In the genomic region with DNA sequence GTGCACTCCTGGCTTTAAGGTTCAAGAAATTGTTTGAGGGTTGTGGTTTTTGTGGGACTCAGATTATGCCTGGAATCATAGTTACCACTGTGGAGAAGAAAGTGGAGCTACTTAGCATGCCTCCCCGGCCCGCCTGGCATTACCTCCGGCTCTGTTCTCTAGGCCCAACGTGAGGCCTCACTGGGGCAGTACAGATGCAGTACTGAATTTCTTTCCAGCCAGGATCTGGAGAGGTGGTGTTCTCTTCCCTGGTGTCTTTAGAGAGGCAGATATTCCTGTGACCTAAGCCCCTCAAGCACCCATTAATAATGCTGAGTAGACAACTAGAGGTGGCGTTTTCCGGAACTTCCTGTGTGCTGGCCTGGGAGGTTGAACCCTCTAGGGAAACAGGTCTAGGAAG, we compare ENCODE assay signal across 8 mouse cellular contexts. TPM values are rescaled to one million over a fixed set of nuclear protein-coding genes. Genes with fewer than 3 reads are reported as not detected.
DNase-seq lines count a peak whose midpoint lies in the region; ATAC-seq and TF ChIP-seq lines count a peak whose summit lies in the region.

No protein-coding gene starts in this region.

- ATAC-seq in embryonic facial prominence, embryonic 15.5 days (ENCODE audit: insufficient number of reproducible peaks, low FRiP score, low TSS enrichment, low read depth), result no peak
- ATAC-seq in limb, embryonic 13.5 days (ENCODE audit: low FRiP score, low read depth), result no peak
- no peak for ATAC-seq in stomach, embryonic 14.5 days (ENCODE audit: insufficient number of reproducible peaks, insufficient read depth, low FRiP score, low read depth)

- WGBS in lung, adult 2 months, result 63% methylated on average over 6 of the region's 6 CpGs
- 15% methylated on average over 6 of the region's 6 CpGs for WGBS in embryonic facial prominence, embryonic 15.5 days
- WGBS in limb, embryonic 13.5 days, result 10% methylated on average over 6 of the region's 6 CpGs
- WGBS in stomach, embryonic 14.5 days, result 17% methylated on average over 6 of the region's 6 CpGs

- H3K9ac ChIP-seq in embryonic facial prominence, embryonic 15.5 days, result peak overlapping the region; percentile 75; the same call in 1 of the 2 replicates
- H3K9ac ChIP-seq in limb, embryonic 13.5 days, result peak overlapping the region; percentile 92
- peak overlapping the region; percentile 85 for H3K9ac ChIP-seq in stomach, embryonic 14.5 days (replicated peaks; ENCODE audit: low read depth, low read length)

- no peak for TF ChIP-seq POLR2A in lung, adult 2 months (IDR thresholded peaks at IDR 0.05; ENCODE audit: borderline replicate concordance, extremely low read depth, low read depth, low read length)

- no peaks in the 10 kb centered on the region for H3K9me3 ChIP-seq in embryonic facial prominence, embryonic 15.5 days (replicated peaks)
- H3K9me3 ChIP-seq in limb, embryonic 13.5 days, result no peaks in the 10 kb centered on the region
- H3K9me3 ChIP-seq in stomach, embryonic 14.5 days (ENCODE audit: control insufficient read depth, low read depth, low read length), result no peaks in the 10 kb centered on the region

- 0 out of 2 replicates have a peak, but pooled peaks cover 2% of the 10 kb centered on the region for H3K4me1 ChIP-seq in lung, adult 2 months (ENCODE audit: control insufficient read depth, insufficient read depth, low read length)
- peaks cover 54% of the 10 kb centered on the region for H3K4me1 ChIP-seq in embryonic facial prominence, embryonic 15.5 days
- H3K4me1 ChIP-seq in limb, embryonic 13.5 days, result peaks cover 57% of the 10 kb centered on the region
- peaks cover 24% of the 10 kb centered on the region for H3K4me1 ChIP-seq in stomach, embryonic 14.5 days (ENCODE audit: control insufficient read depth, insufficient read depth, low read length)

- no peak for TF ChIP-seq CTCF in lung, adult 2 months (IDR thresholded peaks at IDR 0.05; ENCODE audit: insufficient read depth, low read length)

- H3K36me3 ChIP-seq in embryonic facial prominence, embryonic 15.5 days, result no peaks in the 10 kb centered on the region
- H3K36me3 ChIP-seq in limb, embryonic 13.5 days, result peaks cover 10% of the 10 kb centered on the region; the same call in 1 of the 2 replicates
- H3K36me3 ChIP-seq in stomach, embryonic 14.5 days (ENCODE audit: control insufficient read depth, insufficient read depth, low read length), result no peaks in the 10 kb centered on the region

- no peaks in the 10 kb centered on the region for H3K27me3 ChIP-seq in embryonic facial prominence, embryonic 15.5 days
- no peaks in the 10 kb centered on the region for H3K27me3 ChIP-seq in limb, embryonic 13.5 days
- H3K27me3 ChIP-seq in stomach, embryonic 14.5 days (ENCODE audit: control insufficient read depth, insufficient read depth, low read length), result no peaks in the 10 kb centered on the region

- no peak for DNase-seq in lung, adult 2 months
- no peak for DNase-seq in lung, postnatal 10 days
- DNase-seq in testis, postnatal 10 days (ENCODE audit: low spot score), result no peak
- DNase-seq in layer of hippocampus, postnatal 25 days (ENCODE audit: extremely low spot score in 1 of 2, low spot score in 1 of 2), result no peak
- no peak for DNase-seq in spleen, postnatal 36 days (ENCODE audit: low spot score in 2 of 2)

- H3K27ac ChIP-seq in embryonic facial prominence, embryonic 15.5 days (replicated peaks), result peak overlapping the region; percentile 90
- peak overlapping the region; percentile 96 for H3K27ac ChIP-seq in limb, embryonic 13.5 days
- peak overlapping the region; percentile 93; the same call in 1 of the 2 replicates for H3K27ac ChIP-seq in stomach, embryonic 14.5 days (ENCODE audit: low read length)

- peak overlapping the region; percentile 14 for H3K4me3 ChIP-seq in lung, adult 2 months (replicated peaks; ENCODE audit: extremely low read depth, low read depth, low read length)
- peak overlapping the region; percentile 92 for H3K4me3 ChIP-seq in embryonic facial prominence, embryonic 15.5 days (replicated peaks)
- peak overlapping the region; percentile 79 for H3K4me3 ChIP-seq in limb, embryonic 13.5 days
- H3K4me3 ChIP-seq in stomach, embryonic 14.5 days (ENCODE audit: low read depth, low read length), result peak overlapping the region; percentile 94

- H3K4me2 ChIP-seq in embryonic facial prominence, embryonic 15.5 days (replicated peaks), result peak overlapping the region; percentile 85
- peak overlapping the region; percentile 82 for H3K4me2 ChIP-seq in limb, embryonic 13.5 days (replicated peaks)
- peak overlapping the region; percentile 93 for H3K4me2 ChIP-seq in stomach, embryonic 14.5 days (replicated peaks; ENCODE audit: low read depth, low read length)

RNA-seq across cellular contexts. Expression of a gene that starts 2.2 kb away (rescaled TPM):
- polyA plus RNA-seq in lung, adult 2 months (2012; rRNA removed), result 200 and 209 TPM in 2 replicates
- polyA plus RNA-seq in embryonic facial prominence, embryonic 15.5 days (2015; fragmentation: Nextera tagmentation; extraction: Ambion mirVana), result 176 and 181 TPM in 2 replicates
- polyA plus RNA-seq in limb, embryonic 13.5 days (2015; fragmentation: Nextera tagmentation; extraction: Ambion mirVana), result 252 and 254 TPM in 2 replicates
- polyA plus RNA-seq in stomach, embryonic 14.5 days (2014; fragmentation: Nextera tagmentation; extraction: Ambion mirVana), result 112 and 129 TPM in 2 replicates
- 1 to 10 TPM; 1.3 to 1.8 TPM for total RNA-seq in layer of hippocampus, postnatal 25 days (2021)

Comparison
In these comparisons a context has a peak if more than half of its experiments do, and no peak if none do; other contexts are left out.
1. H3K4me3 ChIP-seq: peak in every context shown above with its lines; median percentile 94 in stomach, embryonic 14.5 days; 92 in embryonic facial prominence, embryonic 15.5 days; 79 in limb, embryonic 13.5 days; 14 in lung, adult 2 months.